Mouse (Mus musculus): ENCODE data around the gene Hinfp.
A peak's percentile ranks its signal among the peaks of the same experiment; 100 is the strongest.
"Not testable (repeated sequence)": the region's sequence is repeated elsewhere in the genome, so short reads cannot be mapped to it uniquely, and the experiment has no call there.

Hinfp gene

DNA sequence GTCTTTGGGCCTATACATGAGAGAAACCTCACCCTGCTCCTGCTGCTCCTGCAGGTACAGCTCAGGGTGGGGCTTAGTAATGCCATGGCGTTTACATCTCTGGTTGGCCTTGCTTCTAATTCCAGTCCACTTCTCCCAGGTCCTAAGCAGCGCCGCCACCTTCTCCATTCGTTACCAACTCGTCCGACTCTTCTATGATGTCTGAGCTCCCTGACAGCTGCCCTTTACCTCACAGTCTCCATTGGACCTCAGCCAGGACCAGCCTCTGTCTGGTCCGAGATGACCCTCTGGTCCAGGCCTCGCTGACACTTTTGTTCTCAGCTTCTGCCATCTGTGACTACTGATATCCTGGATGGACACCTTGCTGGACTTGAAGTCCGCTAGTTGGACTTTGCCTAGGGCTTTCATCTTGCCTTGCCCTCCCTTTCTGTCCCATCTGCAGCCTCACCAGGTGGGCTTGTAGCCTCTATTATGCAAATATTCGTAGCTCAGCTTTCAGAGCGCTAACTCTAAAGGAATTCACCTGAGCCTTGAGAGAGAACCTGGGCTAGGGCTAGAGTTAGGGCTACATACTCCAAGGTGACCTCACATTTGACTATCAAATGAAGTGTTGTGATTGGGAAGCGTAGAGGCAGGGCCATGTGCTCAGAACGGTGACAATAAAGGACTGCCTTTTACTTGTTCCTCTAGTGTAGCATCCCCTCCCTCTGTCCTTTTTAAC lies 27.6 kb upstream of the Hinfp start:
- DNase-seq (ENCODE audit: low read depth, low spot score): no peak

GRCm38 (mm10) chr9:44330736-44331135 lies 25.3 kb upstream of the Hinfp start:
- DNase-seq (ENCODE audit: low read depth, low spot score): no peak

DNA sequence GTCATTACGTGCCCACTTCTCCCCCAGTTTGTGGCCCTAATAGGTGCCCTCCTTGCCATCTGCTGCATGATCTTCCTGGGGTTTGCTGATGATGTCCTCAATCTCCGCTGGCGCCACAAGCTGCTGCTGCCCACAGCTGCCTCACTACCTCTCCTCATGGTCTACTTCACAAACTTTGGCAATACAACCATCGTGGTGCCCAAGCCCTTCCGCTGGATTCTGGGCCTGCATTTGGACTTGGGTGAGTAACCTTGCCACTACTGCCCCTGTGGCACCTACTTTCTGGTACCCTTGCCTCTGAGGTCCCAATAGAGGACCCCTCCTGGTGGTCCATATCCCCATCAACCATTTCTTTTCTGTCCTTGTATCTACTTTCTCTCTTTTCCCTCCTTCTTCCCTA lies 22.5 kb upstream of the Hinfp start:
- no peak for DNase-seq (ENCODE audit: low read depth, low spot score)

- DNase-seq (ENCODE audit: low read depth, low spot score): peak; percentile 40
Observed at GRCm38 (mm10) chr9:44327064-44327711, 21.7 kb upstream of the Hinfp start.

GRCm38 (mm10) chr9:44326371-44327063 lies 21.0 kb upstream of the Hinfp start:
- DNase-seq (ENCODE audit: low read depth, low spot score): peak; percentile 92

- DNase-seq (ENCODE audit: low read depth, low spot score): no peak
Observed at GRCm38 (mm10) chr9:44325768-44326370, 20.4 kb upstream of the Hinfp start, which contains the start of gene Dpagt1. Gene Dpagt1 (plus strand): TSS chr9:44326019.

GRCm38 (mm10) chr9:44325032-44325767 lies 19.7 kb upstream of the Hinfp start:
- DNase-seq (ENCODE audit: low read depth, low spot score): not testable (repeated sequence)

GRCm38 (mm10) chr9:44324147-44324546 lies 18.7 kb upstream of the Hinfp start:
- no peak for DNase-seq (ENCODE audit: low read depth, low spot score)

- not testable (repeated sequence) for DNase-seq (ENCODE audit: low read depth, low spot score)
Observed at GRCm38 (mm10) chr9:44323656-44324055, 18.2 kb upstream of the Hinfp start.

DNA sequence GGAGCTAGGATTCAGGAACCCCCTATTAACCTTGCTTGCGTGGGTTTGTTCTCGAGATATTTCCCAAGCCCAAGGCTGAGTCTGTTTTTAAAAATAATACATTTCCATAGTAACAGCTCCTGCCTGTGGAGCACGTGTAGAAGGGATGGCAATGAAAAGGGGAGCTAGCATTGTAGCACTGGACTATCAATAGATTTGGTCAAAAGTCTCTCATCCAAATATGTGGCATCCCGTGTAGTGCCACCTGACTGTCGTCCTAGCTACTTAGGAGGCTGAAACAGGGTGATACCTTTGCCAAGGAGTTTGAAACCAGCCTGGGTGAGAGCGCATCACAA lies 15.3 kb upstream of the Hinfp start:
- DNase-seq (ENCODE audit: low read depth, low spot score): no peak

DNA sequence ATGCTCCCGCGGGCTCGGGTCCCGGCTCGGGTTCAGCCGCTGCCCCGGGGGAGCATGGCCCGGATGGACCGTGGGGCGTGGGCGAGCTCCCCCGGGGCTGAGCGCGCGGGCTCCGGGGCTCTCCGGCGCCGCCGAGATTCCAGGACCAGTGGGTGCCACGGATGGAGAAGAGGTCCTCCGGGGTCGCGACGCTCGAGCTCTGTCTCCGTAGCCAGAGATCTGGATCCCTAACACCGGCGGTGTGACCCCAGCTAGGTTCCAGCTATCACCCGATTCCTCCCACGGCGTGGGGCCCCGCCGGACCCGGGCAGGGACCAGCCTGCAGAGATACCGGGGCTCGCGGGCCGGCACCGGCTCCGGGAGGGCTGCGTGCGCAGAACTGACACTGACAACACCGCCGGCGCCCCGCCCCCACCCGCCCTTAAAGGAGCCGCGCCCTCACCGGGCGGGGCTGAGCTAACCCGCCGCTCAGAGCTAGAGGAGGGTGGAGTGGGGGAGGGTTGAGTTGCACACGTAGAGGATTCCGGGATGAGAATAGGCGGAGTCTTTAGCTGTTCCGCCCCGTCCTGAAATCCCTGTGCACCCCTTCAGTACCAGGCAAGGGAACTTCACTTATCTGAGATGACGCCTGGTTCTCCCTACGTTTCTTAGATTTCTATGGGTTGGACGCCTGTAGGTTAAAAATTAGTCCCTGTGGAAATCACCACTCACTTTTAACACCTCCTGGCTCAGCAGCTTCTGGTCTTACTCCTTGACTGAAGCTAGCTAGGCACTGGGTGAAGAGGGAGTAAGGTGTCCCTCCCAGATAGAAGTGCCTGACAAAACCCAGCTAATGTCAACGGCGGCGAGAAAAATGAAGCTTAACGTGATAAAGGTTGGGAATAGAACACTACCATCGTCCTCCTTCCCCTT lies 14.7 kb upstream of the Hinfp start, which contains the start of gene C2cd2l:
Gene C2cd2l (minus strand): TSS at position 399 of the 912 bp plus-strand sequence.
- peak; percentile 97 for DNase-seq (ENCODE audit: low read depth, low spot score)

- DNase-seq (ENCODE audit: low read depth, low spot score): peak; percentile 22
Observed at GRCm38 (mm10) chr9:44319105-44319886, 13.8 kb upstream of the Hinfp start.

GRCm38 (mm10) chr9:44318826-44319095 lies 13.3 kb upstream of the Hinfp start:
- no peak for DNase-seq (ENCODE audit: low read depth, low spot score)

DNA sequence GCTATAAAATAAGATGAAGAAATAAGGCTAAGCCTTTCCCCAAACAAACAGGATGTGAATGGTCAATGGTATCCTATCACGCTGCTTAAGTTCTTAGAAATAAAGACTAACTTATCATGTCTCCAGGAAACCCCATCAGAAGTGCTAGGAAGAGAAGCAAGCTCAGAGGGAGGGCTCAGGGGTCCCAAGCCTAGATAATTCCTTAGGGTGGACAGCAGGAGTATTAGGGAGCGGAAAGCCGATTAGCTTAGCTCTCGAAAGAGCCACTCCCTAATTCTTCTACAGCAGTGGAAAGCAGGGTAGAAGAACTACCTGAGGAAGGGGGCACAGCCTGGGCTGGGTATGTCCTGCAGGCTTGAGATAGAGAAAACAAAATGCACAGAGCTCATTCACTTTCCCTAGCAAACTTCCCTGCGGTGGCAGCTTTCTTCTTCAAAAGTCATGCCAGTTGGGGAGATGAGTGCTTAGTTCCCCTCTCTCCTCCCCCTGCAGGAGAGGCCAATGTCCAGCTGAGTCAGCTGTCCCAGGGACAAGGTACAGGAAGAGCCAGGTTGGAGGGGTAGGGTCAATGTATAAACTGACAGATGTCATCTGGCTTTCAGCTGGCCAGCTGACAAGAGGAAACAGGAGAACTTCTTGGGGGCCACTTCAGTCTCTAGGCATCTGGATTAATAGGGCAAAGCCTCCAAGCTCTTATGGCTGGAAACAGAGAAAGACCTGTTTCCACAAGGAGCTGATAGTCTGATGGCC lies 12.8 kb upstream of the Hinfp start:
- DNase-seq (ENCODE audit: low read depth, low spot score): peak; percentile 13

- no peak for DNase-seq (ENCODE audit: low read depth, low spot score)
Observed at GRCm38 (mm10) chr9:44317452-44317851, 12.0 kb upstream of the Hinfp start.

- DNase-seq (ENCODE audit: low read depth, low spot score): no peak
Observed at GRCm38 (mm10) chr9:44314910-44315309, 9.4 kb upstream of the Hinfp start.

DNA sequence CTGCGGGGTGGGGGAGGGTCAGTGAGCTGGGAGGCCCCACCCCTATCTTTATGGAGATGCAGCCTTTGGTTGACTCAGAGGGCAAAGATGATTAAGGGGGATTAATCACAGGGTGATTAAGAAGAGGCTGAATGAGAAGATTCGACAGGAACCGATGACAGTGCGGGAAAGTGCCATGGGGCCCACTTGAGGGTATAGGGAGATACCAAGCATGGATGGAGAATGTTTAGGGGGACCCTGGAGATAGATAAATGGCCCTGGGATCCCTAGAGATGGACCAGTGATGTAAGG lies 8.7 kb upstream of the Hinfp start:
- DNase-seq (ENCODE audit: low read depth, low spot score): no peak

- no peak for DNase-seq (ENCODE audit: low read depth, low spot score)
Observed at GRCm38 (mm10) chr9:44313476-44314256, 8.2 kb upstream of the Hinfp start.

Measured in 3T3-L1 (cell line).